Mouse (Mus musculus) kidney, postnatal 25 days (tissue): ENCODE data around the gene Gpr84.

Experiments used
- DNase-seq, 2 experiments: peaks; one replicate each; pipeline ENCODE4 v3.0.0; 2021; ENCODE audit warnings: mixed read lengths in 2 of 2

Gene Gpr84

GRCm38 (mm10) chr15:103310365-103310910, at the start of gene Gpr84:
Gpr84 (minus strand) TSS chr15:103310612.
- DNase-seq, result no peak

GRCm38 (mm10) chr15:103359869-103360602, 49.6 kb upstream of the Gpr84 start:
- DNase-seq, result no peak

GRCm38 (mm10) chr15:103359122-103359510, 48.7 kb upstream of the Gpr84 start:
- no peak for DNase-seq

DNA sequence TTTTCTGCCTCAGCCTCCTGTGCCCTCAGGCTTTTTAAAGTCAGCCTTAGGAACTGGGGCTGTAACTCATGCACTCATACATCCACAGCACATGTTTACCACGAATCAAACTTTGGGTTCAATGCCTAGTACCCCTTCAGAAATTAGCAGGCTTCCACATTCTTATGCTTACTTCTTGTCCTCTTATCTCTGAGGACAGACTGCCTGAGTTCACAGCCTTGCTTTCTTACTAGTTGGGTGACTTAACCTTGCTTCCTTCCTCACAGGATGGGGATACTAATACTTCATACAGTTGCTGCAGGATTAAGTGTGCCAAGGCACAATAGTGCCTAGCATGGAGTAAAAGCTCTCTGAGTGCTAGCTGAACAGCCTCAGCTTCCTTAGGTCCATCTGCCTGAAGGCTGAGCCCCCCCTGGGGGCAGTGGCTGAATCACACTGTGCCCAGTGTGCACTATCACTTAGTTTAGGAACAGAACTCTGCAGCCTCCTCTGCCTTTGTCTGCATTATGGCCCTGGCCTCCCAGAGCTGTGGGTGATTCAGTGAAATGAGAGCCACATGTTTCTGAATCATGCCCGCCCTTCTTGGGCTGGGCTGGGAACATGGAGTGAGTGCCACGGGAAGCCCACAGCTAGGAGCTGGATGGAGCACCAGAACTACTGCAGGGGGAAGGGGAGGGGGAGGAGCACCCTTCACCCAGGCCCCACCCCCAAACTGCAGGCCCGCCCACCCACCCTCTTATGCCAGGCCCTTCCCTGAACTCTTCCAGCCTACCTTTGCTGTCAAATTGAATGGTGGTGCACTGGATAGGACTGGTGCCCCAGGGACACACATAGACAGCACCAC, 48.1 kb upstream of the Gpr84 start:
- no peak for DNase-seq

- no peak for DNase-seq
Measured at GRCm38 (mm10) chr15:103357817-103358216, 47.4 kb upstream of the Gpr84 start.

DNA sequence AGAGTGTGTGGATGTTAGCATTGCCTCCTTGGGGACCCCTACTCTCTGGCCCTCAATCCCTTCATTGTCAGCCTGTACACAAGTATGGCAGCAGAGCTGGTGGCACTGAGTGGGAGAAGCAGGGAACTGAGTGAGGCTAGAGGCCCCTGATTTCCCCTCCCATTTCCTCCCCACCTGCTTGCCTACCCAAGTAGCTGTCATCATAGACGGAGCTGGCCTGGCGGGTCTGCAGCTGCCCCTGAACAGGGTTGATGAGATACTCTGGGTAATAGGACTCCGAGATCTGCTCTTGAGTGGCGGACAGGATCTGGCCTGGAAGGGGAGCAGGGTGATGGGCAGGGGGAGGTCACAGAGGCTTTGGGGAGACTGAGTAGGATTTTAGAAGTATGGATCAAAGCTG, 45.7 kb upstream of the Gpr84 start:
- DNase-seq, result no peak

DNA sequence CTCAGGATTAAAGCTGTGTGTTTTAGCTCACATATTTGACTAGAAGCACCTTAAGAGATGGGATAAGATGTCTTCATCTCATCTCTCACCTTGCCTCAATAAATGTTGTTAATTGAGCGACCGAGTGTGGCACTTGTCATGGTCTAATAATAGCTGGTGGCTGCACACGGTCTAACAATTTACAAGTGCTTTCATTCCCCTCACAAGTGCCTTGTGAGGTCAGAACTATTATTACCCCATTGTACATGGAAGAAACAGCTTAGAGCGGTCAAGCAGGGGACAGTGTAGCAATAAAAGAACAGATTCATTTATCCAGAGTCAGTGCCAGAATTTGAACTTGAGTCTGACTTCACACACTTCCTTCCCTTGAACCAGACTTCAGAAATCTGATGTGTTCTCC, 45.0 kb upstream of the Gpr84 start:
- no peak for DNase-seq

GRCm38 (mm10) chr15:103354690-103355089, 44.3 kb upstream of the Gpr84 start:
- DNase-seq, result no peak

DNA sequence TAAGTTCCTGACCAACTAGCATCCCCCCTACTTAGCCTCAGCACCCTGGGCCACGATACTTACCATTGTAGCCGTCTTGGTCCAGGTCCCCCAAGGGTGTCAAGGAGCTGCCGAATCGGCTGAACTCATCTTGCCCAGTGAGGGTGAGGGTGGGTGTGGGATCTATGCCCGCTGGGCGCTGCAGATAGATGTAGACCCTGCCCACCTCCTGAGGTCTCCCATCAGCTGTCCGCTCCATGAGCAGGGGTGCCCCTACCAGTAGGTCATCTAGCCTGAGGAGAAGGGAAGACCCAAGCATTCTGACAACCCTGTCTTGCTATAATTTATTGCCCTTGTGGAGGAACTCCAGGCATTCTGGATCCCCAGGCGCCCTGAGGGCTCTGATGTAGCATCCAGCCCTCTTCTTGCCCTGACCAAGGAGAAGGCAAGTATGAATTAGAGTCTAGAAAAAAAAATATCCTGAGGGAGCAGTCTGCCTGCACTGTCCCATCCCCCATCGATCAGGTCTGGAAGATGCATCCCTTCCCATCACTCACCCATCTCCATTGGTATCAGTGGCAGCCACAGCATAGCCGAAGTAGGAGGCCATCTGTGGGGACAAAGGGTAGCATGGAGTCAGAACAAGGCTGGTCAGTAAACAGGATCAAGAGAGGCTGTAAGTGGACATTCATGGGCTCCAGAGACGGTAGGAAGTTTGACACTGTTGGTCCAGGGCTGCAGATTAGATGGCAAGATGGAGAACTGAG, 43.3 kb upstream of the Gpr84 start:
- no peak for DNase-seq

- peak; percentile 61 to 64 for DNase-seq
Measured at GRCm38 (mm10) chr15:103352856-103353255, 42.4 kb upstream of the Gpr84 start.

DNA sequence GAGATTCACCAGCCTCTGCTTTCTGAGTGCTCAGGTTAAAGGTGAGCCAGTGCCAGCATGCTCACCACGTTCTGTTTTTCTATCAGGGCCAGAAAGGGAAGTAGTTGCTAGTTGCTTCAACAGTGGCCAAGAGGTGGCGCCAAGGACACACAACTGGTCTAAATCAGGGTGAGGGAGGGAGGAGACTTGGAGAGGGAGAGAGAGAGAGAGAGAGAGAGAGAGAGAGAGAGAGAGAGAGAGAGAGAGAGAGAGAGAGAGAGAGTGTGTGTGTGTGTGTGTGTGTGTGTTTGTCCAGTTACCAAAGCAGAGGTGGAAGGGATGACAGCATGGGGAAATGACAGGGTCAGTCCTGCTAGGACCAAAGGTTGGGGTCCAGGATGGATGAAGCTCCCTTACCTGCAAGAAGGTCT, 36.9 kb upstream of the Gpr84 start:
- peak; percentile 82 to 84 for DNase-seq

DNA sequence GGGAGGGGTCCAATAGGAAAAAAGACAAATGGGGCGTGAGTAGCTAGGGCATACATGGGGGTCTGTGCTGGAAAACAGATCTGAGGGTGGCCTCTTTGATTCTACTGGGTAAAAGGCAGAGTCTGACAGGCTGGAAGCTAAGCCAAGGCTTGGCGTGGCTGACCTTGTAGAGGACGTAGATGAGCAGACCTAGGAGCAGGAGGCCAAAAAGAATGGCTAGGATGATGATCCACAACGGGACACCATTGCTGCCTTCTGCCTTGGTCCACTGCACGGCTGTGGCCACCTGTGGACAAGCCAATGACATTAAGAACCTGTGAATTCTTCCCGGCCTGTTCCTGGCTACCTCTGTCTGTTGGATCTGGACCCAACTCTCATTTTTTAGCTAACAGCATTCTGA, 35.4 kb upstream of the Gpr84 start:
- DNase-seq, result no peak

GRCm38 (mm10) chr15:103343556-103343955, 33.1 kb upstream of the Gpr84 start:
- DNase-seq, result no peak

GRCm38 (mm10) chr15:103343008-103343407, 32.6 kb upstream of the Gpr84 start:
- DNase-seq, result no peak

DNA sequence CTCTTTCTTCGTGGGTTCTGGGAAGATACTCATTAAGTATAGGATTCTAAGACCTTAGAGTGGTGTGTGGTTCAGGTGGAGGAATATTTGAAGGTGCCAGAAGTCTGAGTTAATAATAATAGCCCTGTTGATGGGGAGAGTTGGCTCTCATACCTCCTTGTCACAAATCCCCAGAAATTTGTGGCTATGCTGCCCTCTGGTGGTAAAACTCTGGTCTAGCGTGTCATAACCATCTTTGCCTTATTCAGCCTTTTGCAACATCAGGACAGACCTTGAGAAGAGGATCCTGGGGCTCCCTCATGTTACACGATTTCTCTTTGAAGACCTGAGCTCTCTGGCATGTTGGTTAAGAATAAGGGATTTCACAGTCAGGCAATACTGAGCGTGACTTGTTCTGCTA, 32.0 kb upstream of the Gpr84 start:
- DNase-seq, result peak; percentile 66 to 76

- DNase-seq, result no peak
Measured at GRCm38 (mm10) chr15:103341547-103341946, 31.1 kb upstream of the Gpr84 start.

- DNase-seq, result no peak
Measured at GRCm38 (mm10) chr15:103340786-103341185, 30.4 kb upstream of the Gpr84 start.

DNA sequence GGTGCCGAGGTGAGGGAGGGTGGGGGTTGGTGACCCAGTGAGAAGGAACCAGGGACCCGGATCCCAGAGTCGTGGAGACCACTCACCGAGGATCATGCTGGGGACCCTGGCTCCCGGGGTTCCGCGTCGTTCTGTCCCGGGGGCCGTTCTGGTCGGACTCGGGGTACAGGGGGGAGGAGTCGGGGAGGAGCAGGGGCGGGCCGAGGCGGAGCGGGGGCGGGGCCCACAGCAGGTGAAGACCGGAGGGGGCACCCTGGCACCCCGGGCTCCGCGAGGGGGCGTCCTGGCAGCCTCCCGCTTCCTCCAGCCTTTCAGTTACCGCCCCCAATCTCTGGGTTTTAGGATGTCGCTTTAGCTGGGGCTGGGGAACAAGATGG, 29.5 kb upstream of the Gpr84 start, which contains the start of gene Zfp385a:
TSS of gene Zfp385a (minus strand) at position 133 of the 377 bp plus-strand sequence.
- peak; percentile 55 to 66 for DNase-seq

DNA sequence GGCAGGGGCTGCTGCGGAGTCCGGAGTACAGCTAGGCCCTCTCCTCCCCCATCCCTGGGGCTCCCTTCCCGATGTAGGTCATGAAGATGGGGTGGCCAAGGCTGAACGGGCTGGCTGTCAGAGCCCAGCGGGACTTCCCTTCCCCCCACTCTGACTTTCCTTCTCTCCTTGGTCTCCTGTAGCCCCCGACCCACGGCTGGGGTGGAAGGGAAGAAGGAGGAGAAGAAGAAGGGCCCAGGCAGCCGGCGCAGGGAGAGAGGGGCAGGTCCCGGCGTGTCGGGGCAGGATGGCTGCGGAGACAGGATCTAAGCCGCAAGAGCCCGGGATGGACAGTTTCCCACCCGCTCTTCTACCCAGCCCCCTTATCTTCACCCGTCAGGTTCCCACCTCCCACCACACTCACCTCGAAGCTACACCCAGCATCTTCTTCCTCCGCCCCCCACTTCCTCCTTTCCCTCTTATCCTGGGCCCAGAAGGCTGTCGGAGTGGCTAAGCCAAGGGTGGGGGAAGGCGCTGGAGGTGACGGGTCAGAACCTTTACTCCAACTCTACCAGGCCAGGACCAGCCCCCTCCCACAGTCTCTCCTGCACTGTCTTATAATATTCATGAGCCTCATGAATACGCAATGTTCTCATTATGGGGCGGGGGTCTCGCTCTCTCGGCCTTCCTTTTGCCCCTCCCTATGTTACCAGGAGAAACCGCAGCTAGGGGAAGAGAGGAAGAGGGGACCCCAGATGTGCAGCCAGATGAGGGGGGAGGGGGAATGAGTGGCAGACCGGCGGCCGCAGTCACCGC, 29.0 kb upstream of the Gpr84 start:
- DNase-seq, result no peak

DNA sequence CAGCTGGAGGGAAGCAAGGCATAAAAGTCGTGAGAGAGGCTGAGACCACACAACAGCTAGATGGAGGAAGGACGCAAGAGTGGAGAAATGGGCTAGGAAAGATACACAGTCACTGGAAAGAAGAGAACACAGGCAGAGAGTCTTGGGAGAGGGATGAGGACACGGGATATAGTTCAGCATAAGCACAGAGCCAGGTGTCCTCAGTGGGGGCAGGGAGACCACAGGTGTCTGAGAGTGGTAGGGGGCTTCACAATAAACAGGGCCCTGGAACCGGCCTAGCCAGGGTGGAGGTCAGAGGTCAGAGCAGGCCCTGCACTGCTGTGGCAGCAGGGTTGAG, 28.4 kb upstream of the Gpr84 start:
- no peak for DNase-seq

GRCm38 (mm10) chr15:103336996-103337667, 26.7 kb upstream of the Gpr84 start:
- DNase-seq, result no peak
